Mouse (Mus musculus): ENCODE measurements at regions not wholly inside any gene's neighbourhood (a gene's known extent, or its start where the extent isn't known, plus 50 kb on each side); places are given as distances from the start of the nearest gene placed in this dataset.

GRCm38 (mm10) chr6:67125715-67126312 lies 88.6 kb upstream of the Gadd45a start:
- no peak overlapping the region for H3K4me2 ChIP-seq (ENCODE audit: low read depth, low read length, poor library complexity, severe bottlenecking)
- no peak overlapping the region for H3K4me3 ChIP-seq (ENCODE audit: low read depth, low read length)
- H3K9ac ChIP-seq (replicated peaks; ENCODE audit: low read length, poor library complexity, severe bottlenecking), result no peak overlapping the region
- H3K9me3 ChIP-seq (ENCODE audit: low read length), result no peaks in the 10 kb centered on the region
- DNase-seq (ENCODE audit: low spot score) (no peak), ATAC-seq (ENCODE audit: low FRiP score) (no peak)
- no peaks in the 10 kb centered on the region for H3K4me1 ChIP-seq (ENCODE audit: insufficient read depth, low read length)
- WGBS, result 49% methylated on average over 7 of the region's 7 CpGs
- no peak overlapping the region for H3K27ac ChIP-seq (ENCODE audit: low read depth, low read length)
- H3K27me3 ChIP-seq (ENCODE audit: insufficient read depth, low read length), result no peaks in the 10 kb centered on the region
- TF ChIP-seq CTCF (IDR thresholded peaks at IDR 0.05), result no peak
- H3K36me3 ChIP-seq (ENCODE audit: insufficient read depth, low read length), result no peaks in the 10 kb centered on the region

DNA sequence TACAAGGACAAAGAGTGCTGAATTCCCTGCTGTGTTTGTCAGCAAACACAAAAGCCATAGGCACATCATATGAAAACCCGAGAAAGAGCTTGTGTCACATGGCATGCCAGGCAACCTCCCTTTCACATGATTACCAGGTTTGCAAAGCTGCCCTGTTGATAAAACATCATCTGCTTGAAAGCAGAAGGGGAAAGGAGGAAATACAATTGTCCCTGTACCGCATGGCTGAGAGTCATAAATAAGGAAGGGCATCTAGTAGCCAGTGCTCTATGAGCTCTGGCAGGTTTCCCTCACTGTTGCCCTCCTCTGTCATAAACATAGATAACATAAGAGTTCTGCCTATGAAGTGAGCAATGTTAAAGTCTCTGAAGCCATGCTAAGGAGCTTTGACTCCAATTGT lies 86.8 kb upstream of the Gadd45a start:
- Histone ChIP-seq H3K4me3 (ENCODE audit: low read depth, low read length) (no peak overlapping the region), H3K9me3 (ENCODE audit: low read length) (no peaks in the 10 kb centered on the region), H3K4me1 (ENCODE audit: insufficient read depth, low read length) (no peaks in the 10 kb centered on the region), H3K27me3 (ENCODE audit: insufficient read depth, low read length) (no peaks in the 10 kb centered on the region), H3K27ac (ENCODE audit: low read depth, low read length) (no peak overlapping the region), H3K36me3 (ENCODE audit: insufficient read depth, low read length) (no peaks in the 10 kb centered on the region), H3K9ac (replicated peaks; ENCODE audit: low read length, poor library complexity, severe bottlenecking) (no peak overlapping the region), H3K4me2 (ENCODE audit: low read depth, low read length, poor library complexity, severe bottlenecking) (no peak overlapping the region)
- TF ChIP-seq CTCF (IDR thresholded peaks at IDR 0.05), result no peak
- 47% methylated on average over 2 of the region's 2 CpGs for WGBS
- DNase-seq (ENCODE audit: low spot score), result no peak
- ATAC-seq (ENCODE audit: low FRiP score), result no peak

DNA sequence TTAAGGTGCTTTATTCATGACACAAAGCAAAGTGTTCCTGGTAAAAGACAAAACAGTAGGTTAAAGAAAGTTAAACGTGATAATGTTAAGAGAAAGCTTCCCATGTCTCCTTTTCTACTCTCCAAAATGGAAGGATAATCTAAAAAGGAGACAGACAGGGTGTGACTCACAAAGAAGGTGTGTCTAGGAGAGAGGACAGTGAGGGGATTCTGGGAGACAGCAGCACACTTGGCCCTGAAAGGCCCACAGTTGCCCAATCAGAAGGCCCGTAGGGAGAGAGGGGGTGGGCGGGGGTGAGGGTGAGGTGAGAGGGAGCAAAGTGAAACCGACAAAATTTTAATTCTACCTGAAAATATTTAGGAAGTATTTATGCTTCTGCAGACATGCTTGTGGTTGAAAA lies 85.8 kb upstream of the Gadd45a start:
- Histone ChIP-seq H3K36me3 (ENCODE audit: insufficient read depth, low read length) (no peaks in the 10 kb centered on the region), H3K4me1 (ENCODE audit: insufficient read depth, low read length) (no peaks in the 10 kb centered on the region), H3K4me3 (ENCODE audit: low read depth, low read length) (no peak overlapping the region), H3K9ac (replicated peaks; ENCODE audit: low read length, poor library complexity, severe bottlenecking) (no peak overlapping the region), H3K27ac (ENCODE audit: low read depth, low read length) (no peak overlapping the region), H3K9me3 (ENCODE audit: low read length) (no peaks in the 10 kb centered on the region), H3K27me3 (ENCODE audit: insufficient read depth, low read length) (no peaks in the 10 kb centered on the region), H3K4me2 (ENCODE audit: low read depth, low read length, poor library complexity, severe bottlenecking) (no peak overlapping the region)
- DNase-seq (ENCODE audit: low spot score), result no peak
- WGBS, result 82% methylated on average over 4 of the region's 4 CpGs
- no peak for ATAC-seq (ENCODE audit: low FRiP score)
- TF ChIP-seq CTCF (IDR thresholded peaks at IDR 0.05), result no peak

DNA sequence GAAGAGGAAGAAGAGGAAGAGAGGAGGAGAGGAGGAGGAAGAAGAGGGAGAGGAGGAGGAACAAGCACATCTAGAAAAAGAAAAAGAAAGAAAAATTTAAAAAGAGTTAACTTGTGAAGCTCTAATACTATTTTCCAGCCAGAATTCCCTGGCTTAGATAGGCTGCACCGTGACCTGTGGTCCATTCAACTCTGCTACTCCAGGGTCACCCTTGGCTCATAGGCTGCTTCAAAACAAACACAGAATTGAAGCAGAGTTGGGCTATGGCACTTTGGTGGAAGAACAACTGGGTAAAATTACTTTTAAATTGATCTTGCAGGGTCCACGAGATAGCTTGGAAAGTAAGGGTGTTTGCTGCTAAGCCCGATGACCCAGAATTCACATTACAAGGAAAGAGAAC lies 79.0 kb upstream of the Gadd45a start:
- TF ChIP-seq CTCF (IDR thresholded peaks at IDR 0.05), result no peak
- Histone ChIP-seq H3K4me1 (ENCODE audit: insufficient read depth, low read length) (no peaks in the 10 kb centered on the region; the same call in 1 of the 2 replicates), H3K9ac (replicated peaks; ENCODE audit: low read length, poor library complexity, severe bottlenecking) (no peak overlapping the region), H3K4me3 (ENCODE audit: low read depth, low read length) (no peak overlapping the region), H3K27me3 (ENCODE audit: insufficient read depth, low read length) (no peaks in the 10 kb centered on the region), H3K36me3 (ENCODE audit: insufficient read depth, low read length) (no peaks in the 10 kb centered on the region), H3K27ac (ENCODE audit: low read depth, low read length) (no peak overlapping the region), H3K4me2 (ENCODE audit: low read depth, low read length, poor library complexity, severe bottlenecking) (no peak overlapping the region), H3K9me3 (ENCODE audit: low read length) (no peaks in the 10 kb centered on the region)
- ATAC-seq (ENCODE audit: low FRiP score) (no peak), DNase-seq (ENCODE audit: low spot score) (no peak)
- 81% methylated on average over 3 of the region's 3 CpGs for WGBS

DNA sequence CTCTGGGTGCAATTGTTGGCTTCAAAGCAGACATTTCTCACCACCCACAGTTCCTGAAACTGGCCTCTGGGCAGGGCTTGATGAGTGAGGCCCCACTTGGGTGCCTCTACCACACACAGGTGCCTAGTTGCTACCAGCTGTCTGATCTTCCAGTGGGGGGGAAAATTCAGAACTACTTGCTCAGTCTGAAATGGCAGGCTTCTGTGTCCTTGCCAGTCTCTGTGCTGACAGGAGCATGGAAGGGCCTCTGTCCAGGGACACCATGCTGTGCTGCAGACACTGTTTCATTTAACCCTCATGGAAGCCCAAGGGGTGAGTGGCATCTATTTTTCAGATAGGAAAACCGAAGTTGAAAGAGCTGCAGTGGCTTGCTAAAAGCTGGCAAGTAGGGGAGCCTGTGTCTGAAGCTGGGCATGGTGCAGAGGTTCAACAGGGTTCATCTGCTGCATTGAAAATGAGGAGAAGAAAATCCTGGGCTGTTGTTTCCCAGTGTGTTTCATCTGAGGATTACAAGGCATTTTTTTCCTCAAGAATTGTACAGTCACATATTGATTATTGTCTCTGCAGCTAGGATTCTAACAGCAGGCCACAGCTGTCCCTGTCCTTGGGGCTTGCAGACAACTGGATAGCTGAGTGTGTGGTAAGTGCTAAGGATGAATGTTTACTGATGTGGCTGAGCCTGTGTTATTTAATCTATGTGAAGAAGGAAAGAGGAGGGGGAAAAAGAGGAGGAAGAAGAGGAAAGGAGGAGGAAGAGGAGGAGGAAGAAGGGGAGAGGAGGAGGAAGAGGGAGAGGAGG lies 78.4 kb upstream of the Gadd45a start:
- no peak overlapping the region for H3K4me2 ChIP-seq (ENCODE audit: low read depth, low read length, poor library complexity, severe bottlenecking)
- H3K9ac ChIP-seq (replicated peaks; ENCODE audit: low read length, poor library complexity, severe bottlenecking), result no peak overlapping the region
- H3K4me3 ChIP-seq (ENCODE audit: low read depth, low read length), result no peak overlapping the region
- no peak for DNase-seq (ENCODE audit: low spot score)
- no peaks in the 10 kb centered on the region for H3K36me3 ChIP-seq (ENCODE audit: insufficient read depth, low read length)
- no peak overlapping the region for H3K27ac ChIP-seq (ENCODE audit: low read depth, low read length)
- no peaks in the 10 kb centered on the region for H3K27me3 ChIP-seq (ENCODE audit: insufficient read depth, low read length)
- no peaks in the 10 kb centered on the region; the same call in 1 of the 2 replicates for H3K4me1 ChIP-seq (ENCODE audit: insufficient read depth, low read length)
- H3K9me3 ChIP-seq (ENCODE audit: low read length), result no peaks in the 10 kb centered on the region
- ATAC-seq (ENCODE audit: low FRiP score), result no peak
- WGBS, result 29% methylated on average over 1 of the region's 1 CpGs
- no peak for TF ChIP-seq CTCF (IDR thresholded peaks at IDR 0.05)

GRCm38 (mm10) chr6:67114753-67115152 lies 77.5 kb upstream of the Gadd45a start:
- Histone ChIP-seq H3K27ac (ENCODE audit: low read depth, low read length) (no peak overlapping the region), H3K9me3 (ENCODE audit: low read length) (no peaks in the 10 kb centered on the region), H3K4me2 (ENCODE audit: low read depth, low read length, poor library complexity, severe bottlenecking) (no peak overlapping the region), H3K27me3 (ENCODE audit: insufficient read depth, low read length) (no peaks in the 10 kb centered on the region), H3K4me3 (ENCODE audit: low read depth, low read length) (no peak overlapping the region), H3K9ac (replicated peaks; ENCODE audit: low read length, poor library complexity, severe bottlenecking) (no peak overlapping the region), H3K36me3 (ENCODE audit: insufficient read depth, low read length) (no peaks in the 10 kb centered on the region), H3K4me1 (ENCODE audit: insufficient read depth, low read length) (no peaks in the 10 kb centered on the region; the same call in 1 of the 2 replicates)
- no peak for ATAC-seq (ENCODE audit: low FRiP score)
- no peak for DNase-seq (ENCODE audit: low spot score)
- 95% methylated on average over 4 of the region's 4 CpGs for WGBS
- TF ChIP-seq CTCF (IDR thresholded peaks at IDR 0.05), result no peak
